Mouse (Mus musculus) heart, embryonic 15.5 days (tissue): ENCODE results near the gene Agtpbp1. TPM values are rescaled to one million over a fixed set of nuclear protein-coding genes. Genes with fewer than 3 reads are reported as not detected.
A peak's percentile ranks its signal among the peaks of the same experiment; 100 is the strongest.

ENCODE experiments used
- ATAC-seq: fragments of 200-750 bp; cut with Nextera tagmentation; replicated peaks from 2 replicates; pipeline ENCODE4 v1.8.0; 2017; ENCODE audit warnings: low read depth, moderate TSS enrichment; ENCODE audit not compliant: insufficient number of reproducible peaks, insufficient read depth, low FRiP score
- H3K27ac ChIP-seq: fragments of 300-500 bp; sonication (generic); 2 replicates; pipeline ENCODE4 v1.5.1; 2015; ENCODE audit warnings: mild to moderate bottlenecking, inconsistent platforms
- H3K27me3 ChIP-seq: fragments of 300-500 bp; sonication (generic); 2 replicates; pipeline ENCODE4 v1.6.1; 2015; ENCODE audit warnings: inconsistent platforms
- H3K36me3 ChIP-seq: fragments of 300-500 bp; sonication (generic); 2 replicates; pipeline ENCODE4 v1.6.1; 2015; ENCODE audit warnings: mild to moderate bottlenecking, inconsistent platforms
- H3K4me1 ChIP-seq: fragments of 300-500 bp; sonication (generic); replicated peaks from 2 replicates; pipeline ENCODE4 v1.6.1; 2015; ENCODE audit warnings: inconsistent platforms
- H3K4me2 ChIP-seq: fragments of 300-500 bp; sonication (generic); 2 replicates; pipeline ENCODE4 v1.6.1; 2015; ENCODE audit warnings: inconsistent platforms, mild to moderate bottlenecking, moderate library complexity
- H3K4me3 ChIP-seq: fragments of 300-500 bp; sonication (generic); 2 replicates; pipeline ENCODE4 v1.5.1; 2015; ENCODE audit warnings: mild to moderate bottlenecking, inconsistent platforms
- H3K9ac ChIP-seq: fragments of 300-500 bp; sonication (generic); 2 replicates; pipeline ENCODE4 v1.6.1; 2015; ENCODE audit warnings: mild to moderate bottlenecking, inconsistent platforms
- H3K9me3 ChIP-seq: fragments of 300-500 bp; sonication (generic); replicated peaks from 2 replicates; pipeline ENCODE4 v1.6.1; 2016; ENCODE audit warnings: inconsistent platforms
- WGBS: fragments of 180-500 bp; shearing (Covaris S2); methylation state at CpG from one replicate; pipeline ENCODE4 v1.1.7; 2015; ENCODE audit warnings: mixed read lengths; 5-methylcytosine and 5-hydroxymethylcytosine counted together
- polyA plus RNA-seq: library from polyadenylated mRNA; unstranded; fragments of >200 nt; fragmentation: Nextera tagmentation; extraction: Ambion mirVana; gene quantifications from 2 replicates; pipeline ENCODE4 v1.2.1, GENCODE M21; 2015

The Agtpbp1 gene
- polyA plus RNA-seq, 1 experiment from 2014 or later, result 11.7 TPM

DNA sequence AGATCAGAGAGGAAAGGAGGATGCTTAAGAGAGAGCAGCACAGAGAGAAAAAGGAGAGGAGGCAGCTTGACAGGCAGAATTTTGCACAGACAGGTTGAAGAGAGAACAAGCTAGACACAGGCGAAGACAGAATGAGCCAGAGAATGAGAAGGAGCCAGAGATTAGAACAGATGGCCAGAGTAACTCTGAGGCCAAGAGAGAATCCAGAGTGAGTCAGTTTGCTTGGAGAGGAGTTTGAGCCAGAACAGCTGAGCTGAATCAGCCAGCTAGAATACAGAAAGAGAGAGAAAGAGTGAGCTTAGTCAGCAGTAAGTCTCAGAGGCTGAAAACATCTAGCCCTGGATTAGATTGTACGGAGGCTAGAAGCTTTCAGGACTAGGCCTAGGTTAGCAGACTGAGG lies 12.5 kb downstream of the Agtpbp1 start:
- Histone ChIP-seq H3K27ac (no peak overlapping the region), H3K9me3 (no peaks in the 10 kb centered on the region), H3K4me3 (no peak overlapping the region), H3K27me3 (no peaks in the 10 kb centered on the region), H3K9ac (no peak overlapping the region), H3K4me2 (no peak overlapping the region), H3K4me1 (no peaks in the 10 kb centered on the region), H3K36me3 (no peaks in the 10 kb centered on the region)
- no peak for ATAC-seq
- 67% methylated on average over 2 of the region's 2 CpGs for WGBS

- no peak for ATAC-seq
Observed at GRCm38 (mm10) chr13:59571107-59571506, 13.9 kb downstream of the Agtpbp1 start.

DNA sequence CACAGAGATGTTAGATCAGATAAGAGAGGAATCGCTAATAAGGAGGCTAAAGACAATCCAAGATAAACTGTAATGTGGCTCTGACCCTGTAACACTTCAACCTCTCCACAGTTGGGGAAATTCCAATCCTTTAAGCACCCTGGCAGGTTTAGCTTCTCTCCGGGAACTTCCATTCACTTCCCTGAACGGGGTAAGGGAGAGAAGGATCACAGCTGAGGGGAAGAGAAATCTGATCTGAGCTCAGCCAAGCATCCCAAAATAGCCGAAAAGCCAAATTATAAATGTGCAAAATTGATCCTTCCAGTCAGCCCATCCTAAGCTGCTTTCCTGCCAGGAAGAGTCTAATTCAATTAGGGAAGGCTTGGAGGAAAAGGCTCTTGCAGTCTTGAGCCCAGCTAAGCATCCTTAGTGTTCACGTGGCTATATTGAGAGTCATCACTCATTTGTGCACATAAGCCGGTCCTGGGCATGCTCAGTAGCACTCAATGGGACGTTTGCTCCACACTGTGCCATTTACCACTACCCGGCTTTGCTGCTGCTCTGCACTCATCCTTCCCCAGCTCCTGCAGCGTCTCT lies 19.0 kb downstream of the Agtpbp1 start:
- Histone ChIP-seq H3K4me1 (no peaks in the 10 kb centered on the region), H3K4me2 (no peak overlapping the region), H3K36me3 (no peaks in the 10 kb centered on the region), H3K27me3 (no peaks in the 10 kb centered on the region), H3K9ac (no peak overlapping the region), H3K27ac (no peak overlapping the region), H3K9me3 (no peaks in the 10 kb centered on the region), H3K4me3 (no peak overlapping the region)
- WGBS, result 42% methylated on average over 9 of the region's 9 CpGs
- ATAC-seq, result no peak

More at GRCm38 (mm10) chr13:59571107-59571506, 13.9 kb downstream of the Agtpbp1 start:
- Histone ChIP-seq H3K9me3 (no peaks in the 10 kb centered on the region), H3K27ac (no peak overlapping the region), H3K27me3 (no peaks in the 10 kb centered on the region), H3K36me3 (no peaks in the 10 kb centered on the region), H3K4me1 (no peaks in the 10 kb centered on the region), H3K4me2 (no peak overlapping the region), H3K9ac (no peak overlapping the region), H3K4me3 (no peak overlapping the region)
- WGBS, result 62% methylated on average over 6 of the region's 6 CpGs

GRCm38 (mm10) chr13:59564923-59565322 lies 20.1 kb downstream of the Agtpbp1 start:
- Histone ChIP-seq H3K4me1 (no peaks in the 10 kb centered on the region), H3K27me3 (no peaks in the 10 kb centered on the region), H3K4me3 (no peak overlapping the region), H3K9ac (no peak overlapping the region), H3K36me3 (no peaks in the 10 kb centered on the region), H3K9me3 (no peaks in the 10 kb centered on the region), H3K27ac (no peak overlapping the region), H3K4me2 (no peak overlapping the region)
- WGBS, result 69% methylated on average over 10 of the region's 10 CpGs
- ATAC-seq, result no peak

DNA sequence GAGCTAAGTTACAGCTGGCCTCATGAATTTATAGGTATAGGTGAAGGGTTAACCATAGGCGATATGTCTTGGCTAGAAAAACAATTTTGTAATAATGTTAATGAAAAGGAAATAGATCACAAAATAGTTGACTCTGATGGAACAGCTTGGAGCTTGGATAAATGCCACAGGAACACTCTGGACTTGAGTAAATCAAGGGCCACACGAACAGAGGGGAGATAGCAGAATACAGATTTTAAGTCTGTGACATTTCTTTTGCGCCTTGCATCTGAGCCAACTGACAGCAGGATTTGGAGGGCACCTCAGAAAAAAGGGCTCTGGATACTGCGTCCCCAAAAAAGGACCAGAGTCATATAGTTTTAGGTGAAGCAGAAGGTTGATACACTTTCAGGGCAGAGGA lies 20.5 kb downstream of the Agtpbp1 start:
- Histone ChIP-seq H3K4me2 (no peak overlapping the region), H3K9ac (no peak overlapping the region), H3K4me3 (no peak overlapping the region), H3K9me3 (no peaks in the 10 kb centered on the region), H3K27ac (no peak overlapping the region), H3K4me1 (no peaks in the 10 kb centered on the region), H3K36me3 (no peaks in the 10 kb centered on the region), H3K27me3 (no peaks in the 10 kb centered on the region)
- no peak for ATAC-seq
- WGBS, result 61% methylated on average over 4 of the region's 4 CpGs

- Histone ChIP-seq H3K36me3 (no peaks in the 10 kb centered on the region), H3K4me1 (0 out of 2 replicates have a peak, but pooled peaks cover 2% of the 10 kb centered on the region), H3K9ac (no peak overlapping the region), H3K4me2 (no peak overlapping the region), H3K4me3 (no peak overlapping the region), H3K27me3 (no peaks in the 10 kb centered on the region), H3K27ac (no peak overlapping the region), H3K9me3 (no peaks in the 10 kb centered on the region)
- WGBS, result 77% methylated on average over 2 of the region's 2 CpGs
- ATAC-seq, result no peak
Observed at GRCm38 (mm10) chr13:59562471-59562870, 22.6 kb downstream of the Agtpbp1 start.

DNA sequence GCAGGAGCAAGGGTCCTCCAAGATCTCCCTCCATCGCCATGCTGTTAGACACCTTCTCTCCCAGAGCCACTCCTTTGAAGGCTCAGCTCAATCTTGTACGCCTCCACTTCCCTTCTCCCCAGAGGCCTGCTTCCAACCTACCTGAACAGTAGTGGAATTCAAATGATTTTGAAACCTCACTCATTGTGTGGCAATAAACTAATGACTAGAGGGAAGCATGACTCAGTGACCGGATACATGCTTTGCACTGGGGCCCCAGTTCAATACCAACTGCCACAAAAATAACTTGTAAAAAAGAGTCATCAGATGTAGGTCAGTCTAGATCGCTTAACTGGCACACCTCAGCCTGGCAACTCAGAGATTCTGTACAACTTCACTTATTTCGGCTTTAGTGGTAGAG lies 26.3 kb downstream of the Agtpbp1 start:
- Histone ChIP-seq H3K27ac (no peak overlapping the region), H3K4me1 (peaks cover 15% of the 10 kb centered on the region), H3K9ac (no peak overlapping the region), H3K9me3 (no peaks in the 10 kb centered on the region), H3K36me3 (no peaks in the 10 kb centered on the region), H3K27me3 (no peaks in the 10 kb centered on the region), H3K4me3 (no peak overlapping the region), H3K4me2 (no peak overlapping the region)
- WGBS, result 94% methylated on average over 5 of the region's 5 CpGs
- ATAC-seq, result no peak

- Histone ChIP-seq H3K4me3 (peak overlapping the region; percentile 83), H3K4me1 (peaks cover 15% of the 10 kb centered on the region), H3K9ac (peak overlapping the region; percentile 86), H3K27ac (peak overlapping the region; percentile 64), H3K9me3 (no peaks in the 10 kb centered on the region), H3K27me3 (no peaks in the 10 kb centered on the region), H3K36me3 (no peaks in the 10 kb centered on the region), H3K4me2 (peak overlapping the region; percentile 90)
- under 1% methylated on average over 59 of the region's 73 CpGs for WGBS
- peak; percentile 91 for ATAC-seq
Observed at GRCm38 (mm10) chr13:59557185-59557985, 27.6 kb downstream of the Agtpbp1 start.

GRCm38 (mm10) chr13:59556670-59557069 lies 28.4 kb downstream of the Agtpbp1 start:
- ATAC-seq, result peak; percentile 74
- Histone ChIP-seq H3K27me3 (no peaks in the 10 kb centered on the region), H3K27ac (peak overlapping the region; percentile 64), H3K4me3 (peak overlapping the region; percentile 83), H3K36me3 (no peaks in the 10 kb centered on the region), H3K4me1 (peaks cover 15% of the 10 kb centered on the region), H3K9me3 (no peaks in the 10 kb centered on the region), H3K4me2 (peak overlapping the region; percentile 90), H3K9ac (peak overlapping the region; percentile 86)
- under 1% methylated on average over 45 of the region's 45 CpGs for WGBS

DNA sequence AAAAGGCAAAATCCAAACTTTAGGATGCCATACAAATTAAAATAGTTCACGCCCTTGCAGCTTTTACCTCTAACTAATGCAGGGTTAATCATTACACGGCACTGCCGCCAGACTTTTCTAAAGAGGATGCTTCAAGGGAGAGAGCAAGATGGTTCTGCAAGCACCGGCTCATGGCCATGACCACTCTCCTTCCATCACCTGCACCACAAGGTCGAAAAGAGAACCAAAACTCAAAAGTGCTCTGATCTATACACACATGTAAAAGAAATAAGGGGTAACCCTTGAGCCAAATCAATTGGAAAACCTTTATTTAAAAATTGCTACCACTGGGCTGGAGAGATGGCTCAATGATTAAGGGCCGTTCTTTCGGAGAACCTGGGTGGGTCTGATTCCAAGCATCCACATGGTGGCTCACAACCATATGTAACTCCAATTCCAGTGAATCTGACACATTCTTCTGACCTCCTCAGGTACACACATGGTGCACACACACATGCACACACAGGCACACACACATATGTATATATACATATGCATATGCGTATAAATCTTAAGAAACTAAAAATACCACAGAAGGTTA lies 29.3 kb downstream of the Agtpbp1 start:
- Histone ChIP-seq H3K9me3 (no peaks in the 10 kb centered on the region), H3K27ac (no peak overlapping the region), H3K27me3 (no peaks in the 10 kb centered on the region), H3K9ac (no peak overlapping the region), H3K36me3 (no peaks in the 10 kb centered on the region), H3K4me3 (peak overlapping the region; percentile 83), H3K4me2 (peak overlapping the region; percentile 90), H3K4me1 (peaks cover 15% of the 10 kb centered on the region)
- 75% methylated on average over 8 of the region's 8 CpGs for WGBS
- no peak for ATAC-seq

GRCm38 (mm10) chr13:59554772-59555505 lies 30.1 kb downstream of the Agtpbp1 start:
- ATAC-seq, result no peak
- Histone ChIP-seq H3K9ac (no peak overlapping the region), H3K4me2 (0 out of 2 replicates have a peak overlapping the region, but pooled peaks have one; percentile 90), H3K36me3 (no peaks in the 10 kb centered on the region), H3K27ac (no peak overlapping the region), H3K4me3 (no peak overlapping the region), H3K9me3 (no peaks in the 10 kb centered on the region), H3K4me1 (peaks cover 15% of the 10 kb centered on the region), H3K27me3 (no peaks in the 10 kb centered on the region)
- WGBS, result 67% methylated on average over 17 of the region's 17 CpGs
